Mouse (Mus musculus) embryonic fibroblast, embryonic 13.5 days (primary cell): ENCODE results near the gene Gsta2.

ENCODE experiments used
- CTCF ChIP-seq: IDR thresholded peaks from 2 replicates; pipeline ENCODE4 v1.5.1; 2011; ENCODE audit warnings: mild to moderate bottlenecking, control low read depth, low read length, moderate library complexity, borderline replicate concordance; ENCODE audit not compliant: insufficient read depth
- POLR2A ChIP-seq: IDR thresholded peaks from 2 replicates; pipeline ENCODE4 v1.6.1; 2011; ENCODE audit warnings: low read depth, mild to moderate bottlenecking, control low read depth, low read length, moderate library complexity

DNA sequence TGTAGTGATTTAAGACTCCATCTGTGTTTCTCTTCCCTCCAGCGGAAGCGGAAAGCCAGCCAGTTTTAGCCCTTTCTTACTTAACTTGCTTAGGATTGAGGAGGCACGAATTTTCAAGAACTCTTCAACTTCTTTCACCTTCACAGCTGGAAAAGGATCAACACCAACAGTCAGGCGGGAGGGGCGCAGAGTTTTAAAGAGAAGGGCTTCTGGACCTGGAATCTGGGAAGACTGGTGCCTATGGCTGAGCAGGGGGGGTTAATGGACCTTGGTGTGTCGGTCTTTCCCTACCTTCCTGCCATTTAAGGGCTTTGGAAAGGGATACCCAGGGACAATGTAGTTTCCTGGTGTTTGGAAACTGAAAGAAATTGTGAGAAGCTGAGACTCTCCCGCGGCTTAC lies 22.0 kb upstream of the Gsta2 start:
- TF ChIP-seq CTCF (no peak), POLR2A (no peak)
